Mouse (Mus musculus): ENCODE data around the gene Gm20388.
"Not testable (repeated sequence)": the region's sequence is repeated elsewhere in the genome, so short reads cannot be mapped to it uniquely, and the experiment has no call there.

The Gm20388 gene

GRCm38 (mm10) chr8:122564363-122565352, 2654.0 kb downstream of the Gm20388 start:
- no peak for DNase-seq (ENCODE audit: extremely low spot score)

- DNase-seq (ENCODE audit: extremely low spot score), result no peak
Observed at GRCm38 (mm10) chr8:122566766-122567165, 2656.1 kb downstream of the Gm20388 start.

- DNase-seq (ENCODE audit: extremely low spot score), result peak; percentile 98
Observed at GRCm38 (mm10) chr8:122567361-122568108, 2656.9 kb downstream of the Gm20388 start, which contains the start of gene Cdt1. Gene Cdt1 (plus strand): TSS chr8:122568015.

GRCm38 (mm10) chr8:122568109-122568504, 2657.5 kb downstream of the Gm20388 start:
- DNase-seq (ENCODE audit: extremely low spot score), result no peak

GRCm38 (mm10) chr8:122568881-122569309, 2658.3 kb downstream of the Gm20388 start:
- DNase-seq (ENCODE audit: extremely low spot score), result peak; percentile 55

- DNase-seq (ENCODE audit: extremely low spot score), result no peak
Observed at GRCm38 (mm10) chr8:122569329-122569728, 2658.7 kb downstream of the Gm20388 start.

- no peak for DNase-seq (ENCODE audit: extremely low spot score)
Observed at GRCm38 (mm10) chr8:122569996-122570395, 2659.4 kb downstream of the Gm20388 start.

- no peak for DNase-seq (ENCODE audit: extremely low spot score)
Observed at GRCm38 (mm10) chr8:122571153-122571552, 2660.5 kb downstream of the Gm20388 start.

GRCm38 (mm10) chr8:122571750-122572267, 2661.2 kb downstream of the Gm20388 start:
- DNase-seq (ENCODE audit: extremely low spot score), result no peak

- no peak for DNase-seq (ENCODE audit: extremely low spot score)
Observed at GRCm38 (mm10) chr8:122572751-122573150, 2662.1 kb downstream of the Gm20388 start.

GRCm38 (mm10) chr8:122573176-122573575, 2662.5 kb downstream of the Gm20388 start:
- not testable (repeated sequence) for DNase-seq (ENCODE audit: extremely low spot score)

GRCm38 (mm10) chr8:122573577-122573976, 2662.9 kb downstream of the Gm20388 start:
- no peak for DNase-seq (ENCODE audit: extremely low spot score)

- no peak for DNase-seq (ENCODE audit: extremely low spot score)
Observed at GRCm38 (mm10) chr8:122574264-122574663, 2663.6 kb downstream of the Gm20388 start.

GRCm38 (mm10) chr8:122574667-122575251, 2664.1 kb downstream of the Gm20388 start:
- no peak for DNase-seq (ENCODE audit: extremely low spot score)

- DNase-seq (ENCODE audit: extremely low spot score), result no peak
Observed at GRCm38 (mm10) chr8:122575286-122575685, 2664.6 kb downstream of the Gm20388 start.

GRCm38 (mm10) chr8:122575735-122576647, 2665.3 kb downstream of the Gm20388 start:
- peak; percentile 42 for DNase-seq (ENCODE audit: extremely low spot score)

GRCm38 (mm10) chr8:122576648-122577022, 2666.0 kb downstream of the Gm20388 start, which contains the start of gene Aprt:
Gene Aprt (minus strand): TSS chr8:122576909.
- DNase-seq (ENCODE audit: extremely low spot score), result peak; percentile 98

GRCm38 (mm10) chr8:122577116-122577515, 2666.5 kb downstream of the Gm20388 start:
- no peak for DNase-seq (ENCODE audit: extremely low spot score)

- DNase-seq (ENCODE audit: extremely low spot score), result peak; percentile 40
Observed at GRCm38 (mm10) chr8:122579196-122579595, 2668.6 kb downstream of the Gm20388 start.

- no peak for DNase-seq (ENCODE audit: extremely low spot score)
Observed at GRCm38 (mm10) chr8:122580926-122581325, 2670.3 kb downstream of the Gm20388 start.

- DNase-seq (ENCODE audit: extremely low spot score), result no peak
Observed at GRCm38 (mm10) chr8:122584981-122585380, 2674.3 kb downstream of the Gm20388 start.

Data from embryo, embryonic 9.5 days (tissue).